Mouse (Mus musculus): ENCODE data around the gene Phtf1. TPM values are rescaled to one million over a fixed set of nuclear protein-coding genes. Genes with fewer than 3 reads are reported as not detected.

Gene Phtf1
- total and polyA plus RNA-seq, 3 experiments: 13.3 to 36.1 (median 17.2) TPM

- ATAC-seq (ENCODE audit: extremely low read depth, insufficient number of reproducible peaks, low FRiP score, poor library complexity, severe bottlenecking) (no peak), DNase-seq (ENCODE audit: low spot score) (no peak)
- H3K4me1 ChIP-seq (ENCODE audit: insufficient read depth, low read depth, low read length): no peaks in the 10 kb centered on the region; the same call in 1 of the 2 replicates
- TF ChIP-seq TAL1 (conservative IDR thresholded peaks at IDR 0.05; ENCODE audit: low read depth, low read length) (no peak), GATA1 (IDR thresholded peaks at IDR 0.05; ENCODE audit: borderline replicate concordance, low read length) (no peak), GATA2 (IDR thresholded peaks at IDR 0.05; ENCODE audit: borderline replicate concordance, low read depth, low read length) (no peak), CTCF (IDR thresholded peaks at IDR 0.05; ENCODE audit: low read depth, low read length) (no peak), POLR2AphosphoS5 (IDR thresholded peaks at IDR 0.05; ENCODE audit: insufficient replicate concordance, low read depth, low read length) (no peak)
- no peaks in the 10 kb centered on the region for H3K27me3 ChIP-seq (ENCODE audit: insufficient read depth, low read length)
- H3K4me3 ChIP-seq (ENCODE audit: low read depth, low read length): no peak overlapping the region
- peaks cover 67% of the 10 kb centered on the region for H3K36me3 ChIP-seq (replicated peaks)
- no peaks in the 10 kb centered on the region for H3K9me3 ChIP-seq (replicated peaks)
Measured at GRCm38 (mm10) chr3:103960622-103961021, 7.3 kb upstream of the Phtf1 start.

DNA sequence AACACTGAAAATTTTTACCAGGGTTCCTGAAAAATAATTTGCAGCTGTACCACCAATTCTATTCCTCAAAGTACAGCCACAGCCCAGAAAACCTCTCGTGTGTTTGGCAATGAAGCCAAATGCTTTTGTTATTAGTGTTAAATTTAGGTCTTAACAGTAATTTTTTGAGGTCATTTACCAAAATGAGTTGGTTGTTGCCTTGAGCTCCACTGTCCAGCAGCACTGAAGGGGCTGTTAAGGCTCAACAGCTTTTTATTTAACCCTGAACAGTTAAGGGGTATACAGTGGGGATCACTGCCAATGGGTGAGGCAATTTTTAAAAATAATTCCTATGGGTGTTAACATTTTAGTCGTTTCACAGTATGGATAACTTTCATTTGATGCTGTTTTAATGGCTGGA, 679 bp upstream of the Phtf1 start:
- Histone ChIP-seq H3K36me3 (replicated peaks) (peaks cover 38% of the 10 kb centered on the region), H3K27me3 (ENCODE audit: insufficient read depth, low read length) (no peaks in the 10 kb centered on the region), H3K4me1 (ENCODE audit: insufficient read depth, low read depth, low read length) (peaks cover 26% of the 10 kb centered on the region), H3K4me3 (ENCODE audit: low read depth, low read length) (peak overlapping the region; percentile 93), H3K9me3 (replicated peaks) (no peaks in the 10 kb centered on the region)
- DNase-seq (ENCODE audit: low spot score) (no peak), ATAC-seq (ENCODE audit: extremely low read depth, insufficient number of reproducible peaks, low FRiP score, poor library complexity, severe bottlenecking) (no peak)
- TF ChIP-seq GATA2 (IDR thresholded peaks at IDR 0.05; ENCODE audit: borderline replicate concordance, low read depth, low read length) (no peak), CTCF (IDR thresholded peaks at IDR 0.05; ENCODE audit: low read depth, low read length) (no peak), TAL1 (conservative IDR thresholded peaks at IDR 0.05; ENCODE audit: low read depth, low read length) (no peak), POLR2AphosphoS5 (IDR thresholded peaks at IDR 0.05; ENCODE audit: insufficient replicate concordance, low read depth, low read length) (no peak), GATA1 (IDR thresholded peaks at IDR 0.05; ENCODE audit: borderline replicate concordance, low read length) (no peak)

DNA sequence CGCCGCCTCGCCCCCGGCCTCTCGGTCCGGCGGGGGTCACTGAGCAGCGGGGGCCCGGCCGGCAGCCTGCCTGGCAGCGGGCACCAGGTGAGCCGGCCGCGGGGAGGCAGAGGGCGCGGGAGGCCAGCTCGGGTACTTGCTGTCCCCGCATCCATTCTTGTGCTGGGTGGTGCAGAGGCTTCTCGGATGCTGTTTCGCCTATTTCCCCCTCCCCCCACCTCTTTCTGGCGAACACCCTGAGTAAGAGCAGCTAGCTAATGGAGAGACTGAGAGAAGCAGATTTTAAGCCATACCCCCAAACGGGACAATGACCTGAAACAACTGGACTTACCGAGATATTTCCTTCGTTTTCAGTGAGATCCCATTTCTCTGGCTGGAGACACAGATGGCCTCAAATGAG, 791 bp downstream of the Phtf1 start:
- H3K27me3 ChIP-seq (ENCODE audit: insufficient read depth, low read length): no peaks in the 10 kb centered on the region
- TF ChIP-seq CTCF (IDR thresholded peaks at IDR 0.05; ENCODE audit: low read depth, low read length) (no peak), POLR2AphosphoS5 (IDR thresholded peaks at IDR 0.05; ENCODE audit: insufficient replicate concordance, low read depth, low read length) (no peak), GATA2 (IDR thresholded peaks at IDR 0.05; ENCODE audit: borderline replicate concordance, low read depth, low read length) (no peak), TAL1 (conservative IDR thresholded peaks at IDR 0.05; ENCODE audit: low read depth, low read length) (no peak), GATA1 (IDR thresholded peaks at IDR 0.05; ENCODE audit: borderline replicate concordance, low read length) (no peak)
- H3K9me3 ChIP-seq (replicated peaks): no peaks in the 10 kb centered on the region
- no peak for ATAC-seq (ENCODE audit: extremely low read depth, insufficient number of reproducible peaks, low FRiP score, poor library complexity, severe bottlenecking)
- H3K36me3 ChIP-seq (replicated peaks): peaks cover 37% of the 10 kb centered on the region
- H3K4me3 ChIP-seq (ENCODE audit: low read depth, low read length): peak overlapping the region; percentile 93
- peaks cover 29% of the 10 kb centered on the region for H3K4me1 ChIP-seq (ENCODE audit: insufficient read depth, low read depth, low read length)
- DNase-seq (ENCODE audit: low spot score): no peak

DNA sequence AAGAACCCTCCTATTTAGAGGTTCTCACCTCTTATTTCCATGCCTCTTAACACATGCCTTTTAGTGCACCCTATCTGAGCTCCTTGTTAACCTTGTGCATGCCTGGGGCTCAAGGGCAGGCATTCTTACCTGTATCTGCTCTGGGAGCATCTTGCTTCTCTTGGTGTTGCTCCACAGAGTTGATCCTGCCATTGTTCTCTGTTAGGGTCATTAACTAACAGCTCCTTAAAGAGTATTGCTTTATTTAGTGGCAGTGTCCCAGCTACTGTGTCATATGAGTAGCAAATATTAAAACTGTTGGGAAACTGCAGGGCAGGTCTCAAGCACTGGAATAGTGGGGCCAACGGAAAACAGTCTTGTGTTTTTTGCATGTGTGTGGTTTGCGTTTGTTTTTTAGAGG, 3.2 kb downstream of the Phtf1 start:
- ATAC-seq (ENCODE audit: extremely low read depth, insufficient number of reproducible peaks, low FRiP score, poor library complexity, severe bottlenecking): no peak
- peaks cover 40% of the 10 kb centered on the region for H3K36me3 ChIP-seq (replicated peaks)

DNA sequence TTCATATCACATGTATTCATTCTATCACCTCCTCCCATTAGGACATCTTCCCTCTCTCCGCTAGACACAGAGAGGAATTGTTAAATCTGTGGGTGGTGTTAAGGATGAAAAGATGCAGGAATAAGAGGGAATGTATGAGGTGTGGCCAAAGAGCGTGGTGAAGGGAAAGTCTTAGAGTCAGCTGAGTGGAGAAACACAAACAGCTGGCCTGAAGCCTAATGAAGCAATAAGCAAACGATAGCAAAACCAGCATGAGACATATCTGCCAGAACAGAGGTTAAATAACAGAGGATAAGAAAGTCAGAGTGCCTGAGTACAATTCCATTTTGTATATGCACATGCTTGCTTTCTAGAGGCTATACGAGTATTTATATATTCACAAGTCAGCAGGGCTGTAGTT, 16.6 kb downstream of the Phtf1 start:
- Histone ChIP-seq H3K4me1 (ENCODE audit: insufficient read depth, low read depth, low read length) (no peaks in the 10 kb centered on the region), H3K27me3 (ENCODE audit: insufficient read depth, low read length) (no peaks in the 10 kb centered on the region), H3K4me3 (ENCODE audit: low read depth, low read length) (no peak overlapping the region), H3K36me3 (replicated peaks) (peaks cover 89% of the 10 kb centered on the region), H3K9me3 (replicated peaks) (no peaks in the 10 kb centered on the region)
- DNase-seq (ENCODE audit: low spot score): no peak
- TF ChIP-seq GATA2 (IDR thresholded peaks at IDR 0.05; ENCODE audit: borderline replicate concordance, low read depth, low read length) (no peak), POLR2AphosphoS5 (IDR thresholded peaks at IDR 0.05; ENCODE audit: insufficient replicate concordance, low read depth, low read length) (no peak), GATA1 (IDR thresholded peaks at IDR 0.05; ENCODE audit: borderline replicate concordance, low read length) (no peak), CTCF (IDR thresholded peaks at IDR 0.05; ENCODE audit: low read depth, low read length) (no peak), TAL1 (conservative IDR thresholded peaks at IDR 0.05; ENCODE audit: low read depth, low read length) (no peak)
- no peak for ATAC-seq (ENCODE audit: extremely low read depth, insufficient number of reproducible peaks, low FRiP score, poor library complexity, severe bottlenecking)

More for the DNA sequence above, 3.2 kb downstream of the Phtf1 start:
- Histone ChIP-seq H3K4me1 (ENCODE audit: insufficient read depth, low read depth, low read length) (peaks cover 29% of the 10 kb centered on the region), H3K27me3 (ENCODE audit: insufficient read depth, low read length) (no peaks in the 10 kb centered on the region), H3K4me3 (ENCODE audit: low read depth, low read length) (no peak overlapping the region), H3K9me3 (replicated peaks) (no peaks in the 10 kb centered on the region)
- TF ChIP-seq CTCF (IDR thresholded peaks at IDR 0.05; ENCODE audit: low read depth, low read length) (no peak), GATA1 (IDR thresholded peaks at IDR 0.05; ENCODE audit: borderline replicate concordance, low read length) (no peak), POLR2AphosphoS5 (IDR thresholded peaks at IDR 0.05; ENCODE audit: insufficient replicate concordance, low read depth, low read length) (no peak), GATA2 (IDR thresholded peaks at IDR 0.05; ENCODE audit: borderline replicate concordance, low read depth, low read length) (no peak), TAL1 (conservative IDR thresholded peaks at IDR 0.05; ENCODE audit: low read depth, low read length) (no peak)
- DNase-seq (ENCODE audit: low spot score): no peak

GRCm38 (mm10) chr3:103985194-103985593, 17.3 kb downstream of the Phtf1 start:
- ATAC-seq (ENCODE audit: extremely low read depth, insufficient number of reproducible peaks, low FRiP score, poor library complexity, severe bottlenecking) (no peak), DNase-seq (ENCODE audit: low spot score) (no peak)
- no peak overlapping the region for H3K4me3 ChIP-seq (ENCODE audit: low read depth, low read length)
- TF ChIP-seq GATA2 (IDR thresholded peaks at IDR 0.05; ENCODE audit: borderline replicate concordance, low read depth, low read length): no peak
- no peak for TF ChIP-seq GATA1 (IDR thresholded peaks at IDR 0.05; ENCODE audit: borderline replicate concordance, low read length)
- no peak for TF ChIP-seq TAL1 (conservative IDR thresholded peaks at IDR 0.05; ENCODE audit: low read depth, low read length)
- TF ChIP-seq POLR2AphosphoS5 (IDR thresholded peaks at IDR 0.05; ENCODE audit: insufficient replicate concordance, low read depth, low read length): no peak
- TF ChIP-seq CTCF (IDR thresholded peaks at IDR 0.05; ENCODE audit: low read depth, low read length): no peak
- H3K36me3 ChIP-seq (replicated peaks): peaks cover 89% of the 10 kb centered on the region
- no peaks in the 10 kb centered on the region for H3K9me3 ChIP-seq (replicated peaks)
- H3K27me3 ChIP-seq (ENCODE audit: insufficient read depth, low read length): no peaks in the 10 kb centered on the region
- no peaks in the 10 kb centered on the region for H3K4me1 ChIP-seq (ENCODE audit: insufficient read depth, low read depth, low read length)

Data from G1E (cell line).